Mouse (Mus musculus): ENCODE measurements around the gene Tirap. TPM values are rescaled to one million over a fixed set of nuclear protein-coding genes. Genes with fewer than 3 reads are reported as not detected.

Gene Tirap
- polyA plus RNA-seq, 1 experiment from 2014 or later, result 18.8 TPM

GRCm38 (mm10) chr9:35176124-35176659 is 23.9 kb downstream of the Tirap start:
- WGBS, result 51% methylated on average over 14 of the region's 14 CpGs
- peak overlapping the region; percentile 93 for H3K27ac ChIP-seq

GRCm38 (mm10) chr9:35175251-35176123 is 24.6 kb downstream of the Tirap start, which contains the start of gene Dcps:
TSS of gene Dcps (minus strand) at chr9:35176061.
- H3K36me3 ChIP-seq (replicated peaks), result peaks cover 8% of the 10 kb centered on the region
- peak within 1 kb of the TSS; percentile 75 for H3K4me3 ChIP-seq
- no peaks in the 10 kb centered on the region for H3K27me3 ChIP-seq (ENCODE audit: poor library complexity, severe bottlenecking)
- no peaks in the 10 kb centered on the region for H3K9me3 ChIP-seq
- H3K27ac ChIP-seq, result peak within 1 kb of the TSS; percentile 93
- DNase-seq (ENCODE audit: extremely low spot score, low spot score), result peak; percentile 94
- WGBS, result under 1% methylated on average over 38 of the region's 38 CpGs
- peaks cover 20% of the 10 kb centered on the region for H3K4me1 ChIP-seq

More at GRCm38 (mm10) chr9:35176124-35176659, 23.9 kb downstream of the Tirap start:
- H3K9me3 ChIP-seq, result no peaks in the 10 kb centered on the region
- 0 out of 2 replicates have a peak, but pooled peaks cover under 1% of the 10 kb centered on the region for H3K36me3 ChIP-seq (replicated peaks)
- H3K4me1 ChIP-seq, result peaks cover 20% of the 10 kb centered on the region
- no peaks in the 10 kb centered on the region for H3K27me3 ChIP-seq (ENCODE audit: poor library complexity, severe bottlenecking)
- DNase-seq (ENCODE audit: extremely low spot score, low spot score), result no peak
- H3K4me3 ChIP-seq, result peak overlapping the region; percentile 75

GRCm38 (mm10) chr9:35173331-35173730 is 26.8 kb downstream of the Tirap start:
- WGBS, result 92% methylated on average over 1 of the region's 1 CpGs
- Histone ChIP-seq H3K4me1 (peaks cover 20% of the 10 kb centered on the region), H3K4me3 (no peak overlapping the region), H3K27ac (no peak overlapping the region), H3K9me3 (no peaks in the 10 kb centered on the region), H3K36me3 (replicated peaks) (peaks cover 27% of the 10 kb centered on the region), H3K27me3 (ENCODE audit: poor library complexity, severe bottlenecking) (no peaks in the 10 kb centered on the region)
- no peak for DNase-seq (ENCODE audit: extremely low spot score, low spot score)

DNA sequence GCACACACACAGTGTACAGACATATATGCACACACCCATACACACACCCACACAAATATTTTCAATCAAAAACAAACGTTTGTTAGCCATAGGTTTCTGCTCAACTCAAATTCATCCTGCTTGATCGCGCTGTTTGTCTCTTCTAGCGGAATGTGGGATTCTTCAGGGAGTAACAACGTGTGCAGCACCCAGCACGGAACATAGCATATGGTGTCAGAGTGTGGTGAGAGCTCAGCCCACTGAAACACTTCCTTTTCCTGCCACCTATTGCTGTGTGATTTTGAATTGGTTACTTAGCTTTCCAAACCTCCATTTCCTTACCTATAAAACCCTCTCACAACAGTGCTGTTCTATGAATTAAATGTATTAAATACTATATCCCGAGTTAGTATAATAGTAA is 30.0 kb downstream of the Tirap start:
- Histone ChIP-seq H3K9me3 (no peaks in the 10 kb centered on the region), H3K4me1 (peaks cover 34% of the 10 kb centered on the region), H3K27ac (no peak overlapping the region), H3K36me3 (replicated peaks) (peaks cover 33% of the 10 kb centered on the region), H3K27me3 (ENCODE audit: poor library complexity, severe bottlenecking) (no peaks in the 10 kb centered on the region), H3K4me3 (no peak overlapping the region)
- no peak for DNase-seq (ENCODE audit: extremely low spot score, low spot score)
- 92% methylated on average over 7 of the region's 7 CpGs for WGBS

DNA sequence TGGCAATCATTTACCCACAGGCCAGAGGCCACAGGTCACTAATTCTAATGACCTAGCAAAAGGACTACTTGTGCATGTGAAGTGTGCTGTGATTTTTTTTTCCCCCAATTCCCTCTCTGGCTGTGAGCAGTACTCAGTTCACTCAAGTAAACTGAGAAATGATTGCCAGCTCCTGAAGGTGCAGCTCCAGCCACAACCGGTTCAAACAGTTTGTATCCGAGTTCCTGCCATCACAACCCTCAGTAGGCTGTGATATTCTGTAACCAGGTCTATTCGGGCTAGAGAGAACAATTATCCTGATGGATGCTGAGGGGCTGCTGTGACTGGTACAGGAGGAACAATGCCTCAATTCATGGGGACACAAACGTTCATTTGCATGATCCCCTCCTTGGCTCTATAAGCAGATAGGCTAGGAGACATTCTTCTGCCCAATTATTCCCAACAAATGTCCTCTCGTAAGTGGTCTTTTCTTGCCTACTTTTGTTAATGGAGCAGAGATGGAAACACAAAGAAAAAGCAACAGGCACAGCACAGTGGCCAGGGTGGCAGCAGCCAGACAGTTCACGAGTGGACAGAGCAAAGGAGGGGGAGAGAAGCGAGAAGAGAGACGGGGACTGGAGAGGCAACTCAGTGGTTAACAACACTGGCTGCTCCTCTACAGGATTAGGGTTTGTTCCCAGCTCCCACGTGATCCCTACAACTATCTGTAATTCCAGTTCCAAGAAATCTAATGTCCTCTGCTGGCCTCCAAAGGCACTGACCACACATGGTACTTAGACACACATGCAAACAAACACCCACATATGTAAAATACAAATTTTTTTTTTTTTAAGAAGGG is 33.1 kb downstream of the Tirap start:
- whole genome bisulfite sequencing, result 13% methylated on average over 9 of the region's 9 CpGs
- peak overlapping the region; percentile 76 for H3K27ac ChIP-seq
- DNase-seq (ENCODE audit: extremely low spot score, low spot score), result peak; percentile 19
- no peaks in the 10 kb centered on the region for H3K27me3 ChIP-seq (ENCODE audit: poor library complexity, severe bottlenecking)
- H3K4me1 ChIP-seq, result peaks cover 23% of the 10 kb centered on the region
- H3K9me3 ChIP-seq, result no peaks in the 10 kb centered on the region
- no peak overlapping the region for H3K4me3 ChIP-seq
- H3K36me3 ChIP-seq (replicated peaks), result peaks cover 47% of the 10 kb centered on the region

DNA sequence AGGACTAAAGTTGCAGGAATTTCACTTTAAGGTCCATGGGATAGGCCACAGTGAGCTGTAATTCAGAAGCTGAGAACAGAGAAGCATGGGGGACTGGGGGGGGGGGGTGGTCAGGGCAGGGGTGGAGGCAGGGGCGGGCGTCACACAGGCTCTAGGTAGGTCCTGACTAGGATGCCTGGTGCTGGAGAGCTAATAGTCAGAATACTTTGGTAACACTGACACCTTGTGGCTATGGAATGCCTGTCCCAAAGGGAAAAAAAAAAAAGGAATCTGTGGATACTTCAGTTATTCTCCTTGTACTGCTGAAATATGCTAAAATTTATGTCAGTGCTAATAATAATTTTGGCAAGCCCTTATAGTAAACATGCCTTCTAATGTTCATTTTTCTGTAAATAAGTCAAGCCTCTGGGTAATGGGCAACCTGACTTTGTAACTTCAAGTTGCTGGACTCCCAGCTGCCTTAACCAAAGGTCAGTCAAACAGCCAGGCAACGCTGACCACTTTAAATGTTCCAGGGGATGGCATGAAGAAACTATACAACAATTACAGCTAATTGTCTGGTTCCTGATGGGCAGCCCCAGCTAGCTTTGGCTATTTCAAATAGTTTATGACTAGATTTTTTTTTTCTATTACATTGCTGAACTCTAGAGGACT is 33.8 kb downstream of the Tirap start:
- peaks cover 25% of the 10 kb centered on the region for H3K4me1 ChIP-seq
- no peak for DNase-seq (ENCODE audit: extremely low spot score, low spot score)
- no peaks in the 10 kb centered on the region for H3K27me3 ChIP-seq (ENCODE audit: poor library complexity, severe bottlenecking)
- no peaks in the 10 kb centered on the region for H3K9me3 ChIP-seq
- H3K4me3 ChIP-seq, result no peak overlapping the region
- H3K27ac ChIP-seq, result peak overlapping the region; percentile 76; the same call in 1 of the 2 replicates
- peaks cover 47% of the 10 kb centered on the region for H3K36me3 ChIP-seq (replicated peaks)
- WGBS, result 19% methylated on average over 3 of the region's 3 CpGs

DNA sequence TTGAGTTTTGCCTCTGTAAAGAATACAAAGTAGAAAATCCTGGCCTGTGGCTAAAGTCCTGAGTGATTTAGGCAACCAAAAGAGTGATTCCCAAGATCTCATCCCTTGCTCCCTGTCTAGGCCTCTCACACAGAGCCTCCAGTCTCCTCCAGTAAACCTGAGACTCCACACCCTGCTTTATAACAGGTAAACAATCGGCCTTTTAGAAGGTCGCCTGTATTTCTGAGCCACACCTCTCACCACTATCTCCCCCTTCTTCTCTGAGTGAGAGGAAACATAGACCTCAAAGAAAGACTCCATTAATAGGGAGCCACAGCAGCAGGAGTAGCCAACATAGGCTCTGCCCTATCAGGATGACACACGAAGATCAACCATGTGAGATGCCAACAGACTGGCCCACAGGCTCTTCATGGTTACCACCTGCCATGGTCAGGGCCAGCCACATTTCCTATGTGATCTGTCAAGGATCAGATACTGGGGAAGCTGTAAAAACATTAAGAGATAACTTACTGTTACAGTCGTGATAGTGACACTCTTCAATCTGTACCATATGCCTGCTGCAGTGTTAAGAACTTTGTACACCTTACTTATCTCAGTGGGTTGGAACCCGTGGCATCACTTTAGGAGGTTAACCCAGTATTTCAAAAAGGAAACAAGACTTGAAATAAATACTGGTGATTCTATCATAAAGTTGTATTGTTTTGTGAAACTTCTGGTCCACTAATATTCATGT is 35.8 kb downstream of the Tirap start:
- DNase-seq (ENCODE audit: extremely low spot score, low spot score), result no peak
- Histone ChIP-seq H3K36me3 (replicated peaks) (peaks cover 28% of the 10 kb centered on the region), H3K27ac (no peak overlapping the region), H3K4me1 (peaks cover 39% of the 10 kb centered on the region), H3K4me3 (no peak overlapping the region), H3K27me3 (ENCODE audit: poor library complexity, severe bottlenecking) (no peaks in the 10 kb centered on the region), H3K9me3 (no peaks in the 10 kb centered on the region)
- WGBS, result 85% methylated on average over 5 of the region's 5 CpGs

DNA sequence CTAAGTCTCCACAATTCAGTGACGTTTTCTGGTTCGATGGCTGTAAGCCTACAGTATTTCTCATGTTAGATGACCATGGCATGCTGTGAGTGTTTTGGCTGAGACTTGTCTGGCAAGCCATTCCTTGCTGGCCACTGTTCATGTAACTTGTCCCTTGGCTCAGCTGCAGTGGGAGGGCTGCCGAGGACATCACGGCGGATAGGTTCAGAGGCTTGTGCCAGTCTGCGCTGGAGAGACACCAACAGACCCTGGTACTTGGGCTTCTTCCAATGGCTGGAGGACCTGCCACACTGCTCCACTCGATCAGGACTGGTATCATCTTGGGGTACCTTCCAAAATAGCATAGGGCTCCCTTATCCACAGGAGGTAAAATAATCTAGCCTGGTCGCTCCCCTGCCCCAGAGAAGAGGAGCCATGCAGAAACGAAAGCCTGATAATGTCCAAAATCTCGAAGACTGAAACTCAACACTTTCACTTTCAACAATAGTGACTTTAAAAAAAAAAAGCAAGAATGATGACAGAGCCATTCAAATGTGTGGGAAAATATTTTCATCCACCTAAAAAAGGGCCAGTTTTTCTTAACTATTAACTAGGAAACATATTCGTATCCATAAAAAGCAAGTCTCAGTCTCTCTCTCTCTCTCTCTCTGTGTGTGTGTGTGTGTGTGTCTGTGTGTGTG is 36.9 kb downstream of the Tirap start:
- Histone ChIP-seq H3K27ac (no peak overlapping the region), H3K36me3 (replicated peaks) (peaks cover 20% of the 10 kb centered on the region), H3K9me3 (no peaks in the 10 kb centered on the region), H3K4me3 (no peak overlapping the region), H3K4me1 (peaks cover 39% of the 10 kb centered on the region), H3K27me3 (ENCODE audit: poor library complexity, severe bottlenecking) (no peaks in the 10 kb centered on the region)
- WGBS, result 94% methylated on average over 11 of the region's 11 CpGs
- DNase-seq (ENCODE audit: extremely low spot score, low spot score), result no peak

- H3K27ac ChIP-seq, result no peak overlapping the region
- no peak for DNase-seq (ENCODE audit: extremely low spot score, low spot score)
- no peaks in the 10 kb centered on the region for H3K27me3 ChIP-seq (ENCODE audit: poor library complexity, severe bottlenecking)
- H3K4me3 ChIP-seq, result no peak overlapping the region
- no peaks in the 10 kb centered on the region for H3K9me3 ChIP-seq
- 94% methylated on average over 7 of the region's 7 CpGs for WGBS
- peaks cover 24% of the 10 kb centered on the region for H3K4me1 ChIP-seq
- H3K36me3 ChIP-seq (replicated peaks), result peaks cover 22% of the 10 kb centered on the region
Measured at GRCm38 (mm10) chr9:35161721-35162120, 38.4 kb downstream of the Tirap start.

- Histone ChIP-seq H3K4me1 (peaks cover 15% of the 10 kb centered on the region), H3K27ac (no peak overlapping the region), H3K4me3 (no peak overlapping the region), H3K36me3 (replicated peaks) (peaks cover 31% of the 10 kb centered on the region), H3K9me3 (no peaks in the 10 kb centered on the region), H3K27me3 (ENCODE audit: poor library complexity, severe bottlenecking) (no peaks in the 10 kb centered on the region)
- WGBS, result 75% methylated on average over 2 of the region's 2 CpGs
- no peak for DNase-seq (ENCODE audit: extremely low spot score, low spot score)
Measured at GRCm38 (mm10) chr9:35160662-35161061, 39.4 kb downstream of the Tirap start.

DNA sequence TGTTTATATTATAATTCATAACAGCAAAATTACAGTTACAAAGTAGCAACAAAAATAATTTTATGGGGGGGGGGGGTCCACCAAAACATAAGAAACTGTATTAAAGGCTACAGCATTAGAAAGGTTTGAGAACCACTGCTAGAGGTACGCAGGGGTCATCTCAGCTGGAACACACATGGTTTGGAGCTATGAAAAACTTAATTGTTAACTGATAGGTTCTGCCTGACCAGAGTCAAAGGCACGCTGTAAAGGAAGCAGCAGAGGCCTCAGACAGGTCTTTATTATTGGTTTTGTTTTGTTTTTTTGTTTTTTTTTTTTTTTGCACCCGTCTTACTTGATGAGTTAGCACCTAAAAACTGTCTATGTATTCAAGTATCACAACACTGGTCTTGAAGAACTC is 41.6 kb downstream of the Tirap start:
- Histone ChIP-seq H3K36me3 (replicated peaks) (peaks cover 23% of the 10 kb centered on the region), H3K27ac (no peak overlapping the region), H3K27me3 (ENCODE audit: poor library complexity, severe bottlenecking) (no peaks in the 10 kb centered on the region), H3K9me3 (no peaks in the 10 kb centered on the region), H3K4me3 (no peak overlapping the region), H3K4me1 (peaks cover 15% of the 10 kb centered on the region)
- DNase-seq (ENCODE audit: extremely low spot score, low spot score), result no peak
- WGBS, result 81% methylated on average over 3 of the region's 3 CpGs
